Mouse (Mus musculus) megakaryocyte, embryonic 14.5 days (primary cell): ENCODE measurements around the gene Kcnc2.

Experiments
- FLI1 ChIP-seq: IDR thresholded peaks from 2 replicates; pipeline ENCODE4 v1.6.1; 2012; ENCODE audit warnings: low read length, inconsistent platforms, mixed read lengths
- GATA1 ChIP-seq: IDR thresholded peaks from 3 replicates; pipeline ENCODE4 v1.6.1; 2012; ENCODE audit warnings: mixed read lengths, low read length, inconsistent platforms, borderline replicate concordance

DNA sequence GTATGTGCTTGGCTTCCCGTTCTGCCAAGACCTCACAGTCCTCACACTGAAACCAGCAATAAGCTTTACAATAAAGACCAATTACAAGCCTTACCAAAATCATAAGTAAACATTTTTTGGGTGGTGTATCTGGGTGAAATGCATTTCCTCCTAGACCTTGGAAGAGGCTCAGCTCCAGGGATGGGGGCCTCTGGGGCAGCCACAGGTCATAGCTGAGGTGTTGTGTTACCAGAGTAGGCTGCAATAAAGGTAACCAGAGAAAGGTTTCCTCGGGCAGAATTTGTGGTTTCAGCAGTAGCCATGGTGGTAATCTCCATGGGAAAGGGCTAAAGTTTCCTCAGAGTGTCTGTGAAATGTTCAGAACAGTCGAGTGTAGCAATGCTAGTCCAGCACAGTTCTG is 97.4 kb downstream of the Kcnc2 start:
- TF ChIP-seq GATA1 (no peak), FLI1 (no peak)
